Mouse (Mus musculus): ENCODE data around the gene Atp5s.

DNA sequence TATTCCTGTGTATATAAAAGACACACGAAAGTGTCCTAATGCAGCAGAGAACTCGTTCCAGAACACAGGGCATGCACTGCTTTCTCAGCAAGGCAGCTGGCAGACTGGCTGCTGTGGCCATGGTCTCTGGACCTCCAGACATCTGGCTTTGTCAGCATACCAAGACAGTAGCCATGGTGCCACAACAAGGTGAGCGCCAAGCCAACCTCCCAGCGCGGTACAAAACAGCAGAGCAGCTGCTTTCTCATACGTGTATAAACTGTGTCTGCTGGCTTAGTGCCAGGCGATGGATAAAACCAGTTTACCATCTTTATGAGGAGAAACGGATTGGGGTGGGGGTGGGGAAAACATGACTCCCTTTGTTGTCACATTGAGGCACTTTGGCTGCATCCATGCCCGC is 40.8 kb downstream of the Atp5s start:
- TF ChIP-seq POLR2AphosphoS2 (IDR thresholded peaks at IDR 0.05; ENCODE audit: insufficient read length, low read depth) (no peak), CEBPB (IDR thresholded peaks at IDR 0.05; ENCODE audit: insufficient read depth, poor library complexity, severe bottlenecking) (no peak), SRF (IDR thresholded peaks at IDR 0.05; ENCODE audit: control insufficient read depth, insufficient read length, low read depth) (no peak), POLR2A (IDR thresholded peaks at IDR 0.05; ENCODE audit: insufficient read length, low read depth) (no peak), USF1 (IDR thresholded peaks at IDR 0.05; ENCODE audit: low read depth) (no peak), E2F4 (IDR thresholded peaks at IDR 0.05; ENCODE audit: insufficient read depth) (no peak), TCF12 (IDR thresholded peaks at IDR 0.05; ENCODE audit: insufficient read depth, poor library complexity, severe bottlenecking) (no peak), MAX (IDR thresholded peaks at IDR 0.05; ENCODE audit: low read depth) (no peak), MYOG (IDR thresholded peaks at IDR 0.05; ENCODE audit: control insufficient read depth in 1 of 3, insufficient read depth in 1 of 3, insufficient read length in 2 of 3, low read depth in 2 of 3) (no peak), MYOD1 (IDR thresholded peaks at IDR 0.05; ENCODE audit: control insufficient read depth in 1 of 3, insufficient read length in 2 of 3, low read depth in 2 of 3) (no peak)
